Mouse (Mus musculus) adrenal gland, postnatal 4 days (tissue): ENCODE measurements at regions not wholly inside any gene's neighbourhood (a gene's known extent, or its start where the extent isn't known, plus 50 kb on each side); places are given as distances from the start of the nearest gene placed in this dataset.

Experiments
- DNase-seq, 2 experiments: peaks; one replicate each; pipeline ENCODE4 v3.0.0; 2021 to 2022; ENCODE audit warnings: low spot score in 2 of 2, mixed read lengths in 2 of 2

GRCm38 (mm10) chr15:51558215-51558614 lies 2326.5 kb upstream of the Gm7489 start:
- DNase-seq: no peak

DNA sequence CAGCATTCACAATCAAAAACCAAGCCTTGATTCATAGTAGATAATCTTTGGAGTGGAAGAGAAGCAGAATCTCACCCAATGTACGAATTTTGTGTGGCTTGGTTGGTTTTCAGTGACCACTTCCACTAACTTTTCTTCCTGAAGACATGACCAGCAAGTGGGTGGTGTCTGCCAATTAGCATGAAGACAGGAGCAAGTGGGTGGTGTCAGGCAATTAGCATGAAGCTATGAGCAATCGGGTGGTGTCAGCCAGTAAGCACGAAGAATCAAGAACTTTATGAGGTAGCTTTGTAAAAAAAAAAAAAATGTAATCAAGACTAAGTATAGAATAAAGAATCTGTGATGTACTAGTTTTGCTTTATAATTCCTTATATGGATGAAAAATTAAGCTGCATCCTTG lies 2319.2 kb upstream of the Gm7489 start:
- no peak for DNase-seq

- DNase-seq: no peak
Measured at GRCm38 (mm10) chr15:51570631-51571030, 2314.1 kb upstream of the Gm7489 start.

GRCm38 (mm10) chr15:51574538-51575105 lies 2310.1 kb upstream of the Gm7489 start:
- no peak for DNase-seq

- DNase-seq: no peak
Measured at GRCm38 (mm10) chr15:51583636-51584035, 2301.1 kb upstream of the Gm7489 start.

DNA sequence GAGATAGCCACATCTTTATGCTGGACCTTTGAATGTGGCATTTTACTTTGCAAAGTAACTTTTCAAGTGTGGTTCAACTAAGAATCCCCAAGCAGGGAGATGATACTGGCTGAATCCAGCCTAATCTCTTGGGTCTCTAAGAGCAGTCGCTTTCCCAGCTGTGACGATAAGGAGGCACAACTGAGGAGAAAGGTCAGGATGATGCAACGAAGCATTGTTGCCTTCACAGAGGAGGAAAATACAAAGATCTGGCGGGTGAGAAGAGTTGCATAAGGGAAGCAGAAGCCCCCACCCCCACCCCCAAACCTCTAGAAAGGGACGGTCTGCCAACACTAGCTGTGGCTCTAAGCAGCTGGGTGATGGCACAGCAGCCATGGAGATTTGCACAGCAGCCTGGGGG lies 2298.6 kb upstream of the Gm7489 start:
- no peak for DNase-seq

DNA sequence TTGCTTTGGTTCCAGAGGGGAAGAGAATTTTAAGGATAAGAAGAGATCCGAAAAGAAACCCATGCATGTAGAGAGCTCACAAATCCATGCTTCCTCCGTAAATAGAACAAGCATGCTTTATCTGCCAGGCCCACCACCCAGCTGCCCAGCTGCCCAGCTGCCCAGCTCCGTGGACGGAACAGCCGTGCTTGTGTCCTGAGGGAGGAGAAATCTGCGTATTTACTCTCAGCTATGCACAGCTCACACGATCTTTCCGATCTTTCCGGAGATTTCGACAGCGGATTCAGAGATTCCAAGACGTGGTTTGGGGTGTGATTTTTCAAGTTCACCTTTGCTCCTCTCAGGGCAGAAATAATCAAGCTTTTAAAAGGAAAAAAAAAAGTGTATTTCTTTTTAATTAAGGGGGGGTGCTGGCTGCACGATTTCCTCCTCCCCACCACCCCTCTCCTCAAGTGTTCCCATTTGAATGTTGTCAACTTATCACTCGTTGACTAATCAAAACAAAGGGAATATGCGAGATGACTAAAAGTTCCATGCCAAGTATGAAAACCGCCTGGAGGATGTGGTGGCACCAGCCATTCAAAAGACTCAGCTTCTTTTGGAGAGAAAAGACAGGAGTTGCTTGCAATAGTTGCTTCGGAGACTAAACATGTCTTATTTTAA lies 2293.2 kb upstream of the Gm7489 start:
- no peak for DNase-seq

- DNase-seq: no peak
Measured at GRCm38 (mm10) chr15:51592069-51592435, 2292.7 kb upstream of the Gm7489 start.

DNA sequence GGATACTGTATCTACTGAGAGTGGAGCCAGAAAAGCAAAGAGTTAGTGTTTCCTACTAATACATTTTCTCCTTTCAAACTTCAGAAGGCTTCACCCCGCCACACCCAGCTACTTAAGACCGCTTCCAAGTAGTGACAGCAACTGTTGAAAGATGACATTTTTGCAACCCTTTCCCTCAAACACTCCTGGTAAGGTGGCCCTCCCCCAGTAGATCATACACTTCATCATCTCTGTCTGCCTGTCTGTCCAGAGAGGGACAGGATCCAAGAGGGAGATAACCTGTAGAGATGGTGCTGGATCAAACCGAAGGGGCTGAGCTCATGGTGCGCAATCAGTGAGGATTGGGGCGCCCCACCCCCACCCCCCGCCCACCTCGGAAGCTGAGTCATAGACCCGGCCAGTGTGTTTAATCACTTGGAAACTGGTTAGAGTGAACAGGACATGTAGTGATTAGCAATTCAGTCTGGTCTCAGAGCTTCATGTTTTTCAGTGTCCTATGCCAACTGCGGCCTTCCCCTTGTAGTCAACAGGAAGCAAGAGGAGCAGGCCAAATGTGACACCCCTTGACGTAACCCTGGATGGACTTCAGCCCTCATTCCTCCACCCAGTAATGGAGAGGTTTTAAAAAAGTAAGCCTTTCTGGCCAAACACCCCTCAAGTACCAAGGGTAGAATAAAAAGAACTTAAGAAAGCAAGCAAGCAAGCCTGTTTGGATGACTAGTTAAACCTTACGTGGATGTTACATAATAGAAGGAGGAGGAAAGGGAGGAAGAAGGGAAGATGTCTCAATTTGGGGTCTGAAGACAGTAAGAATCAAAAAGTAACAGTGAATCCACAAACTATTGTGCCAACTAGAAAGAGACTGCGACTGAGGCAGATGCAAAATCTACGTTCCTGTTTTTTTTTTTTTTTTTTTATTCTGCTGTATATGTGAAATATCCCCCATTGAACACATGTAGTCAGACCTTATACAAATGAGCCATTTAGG lies 2291.9 kb upstream of the Gm7489 start:
- no peak for DNase-seq

DNA sequence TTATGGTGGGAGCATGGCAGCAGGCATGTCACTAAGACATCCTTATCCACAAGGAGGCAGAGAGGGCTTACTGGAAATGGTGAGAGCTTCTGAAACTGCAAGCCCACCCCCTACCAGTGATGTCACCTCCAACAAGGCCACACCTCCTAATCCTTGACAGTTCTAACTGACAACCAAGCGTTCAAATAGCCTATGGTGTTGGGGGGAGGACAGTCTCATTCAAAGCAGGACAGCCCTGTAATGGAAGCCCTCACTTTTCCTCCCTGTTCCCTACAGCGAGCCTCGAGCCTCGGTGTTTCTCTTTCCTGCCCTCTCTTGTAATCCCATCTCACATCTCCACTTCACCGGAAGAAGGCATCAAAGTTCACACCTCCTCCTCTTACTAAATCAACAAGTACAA lies 2290.6 kb upstream of the Gm7489 start:
- DNase-seq: no peak

- no peak for DNase-seq
Measured at GRCm38 (mm10) chr15:51595655-51596054, 2289.1 kb upstream of the Gm7489 start.

- DNase-seq: no peak
Measured at GRCm38 (mm10) chr15:51597841-51598240, 2286.9 kb upstream of the Gm7489 start.

GRCm38 (mm10) chr15:51601128-51601855 lies 2283.4 kb upstream of the Gm7489 start:
- DNase-seq: no peak

DNA sequence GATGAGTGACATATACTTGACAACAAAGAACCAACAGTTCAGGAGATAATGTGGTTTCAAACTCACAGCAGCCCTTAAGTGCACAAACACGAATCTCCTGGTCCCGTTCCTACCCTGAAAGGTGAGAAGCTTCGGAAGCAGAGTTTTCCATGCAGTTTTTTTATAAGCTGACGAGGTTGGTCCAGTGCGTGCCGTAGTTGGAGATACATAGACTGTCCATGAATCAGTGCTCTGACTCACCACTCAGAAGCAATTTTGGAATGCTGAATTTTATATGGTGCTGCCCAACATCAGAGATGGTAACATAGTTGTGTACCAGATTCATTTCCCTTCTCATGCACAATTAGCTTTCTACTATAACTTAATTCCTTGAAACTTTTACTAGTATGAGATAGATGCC lies 2263.3 kb upstream of the Gm7489 start:
- no peak for DNase-seq

GRCm38 (mm10) chr15:51627463-51627862 lies 2257.2 kb upstream of the Gm7489 start:
- no peak for DNase-seq

DNA sequence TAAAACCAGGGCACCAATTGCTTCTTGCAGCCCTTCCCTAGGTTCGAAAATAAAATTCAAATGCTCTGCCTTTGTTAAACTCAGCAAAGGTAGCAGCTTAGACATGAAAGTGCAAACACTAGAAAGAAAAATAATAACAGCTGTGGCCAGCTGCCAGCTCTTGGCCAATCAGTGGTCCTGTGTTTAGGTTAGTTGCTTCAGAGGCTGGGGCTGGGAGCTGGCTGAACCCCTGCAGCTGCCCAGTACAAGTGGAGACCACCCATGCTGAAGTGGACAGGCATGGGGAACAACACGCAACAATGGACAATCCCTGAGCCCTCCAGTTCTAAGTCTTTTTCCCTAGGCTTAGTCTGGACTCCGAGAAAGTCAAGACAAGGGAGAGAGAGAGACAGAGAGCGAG lies 2256.2 kb upstream of the Gm7489 start:
- no peak for DNase-seq

DNA sequence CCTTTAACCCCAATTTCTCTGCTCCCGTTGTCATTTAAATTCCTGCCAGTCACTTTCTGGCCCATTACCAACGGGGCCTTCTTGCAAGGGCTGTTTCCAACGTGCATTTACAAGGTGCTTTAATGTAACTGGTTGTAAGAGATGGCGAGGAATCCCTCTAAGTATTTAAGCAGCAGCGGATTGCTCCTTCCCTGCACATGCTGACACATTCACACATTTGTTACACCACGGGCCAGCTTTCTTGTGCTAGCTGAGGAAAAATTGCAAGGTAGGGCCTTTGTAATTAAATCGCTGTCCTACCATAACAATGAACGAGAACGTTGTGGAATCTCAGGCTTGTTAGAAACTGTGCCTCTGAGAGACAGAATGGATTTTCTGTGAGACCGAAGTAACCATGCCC lies 2252.8 kb upstream of the Gm7489 start:
- DNase-seq: no peak

- DNase-seq: no peak
Measured at GRCm38 (mm10) chr15:51633068-51633467, 2251.6 kb upstream of the Gm7489 start.

- no peak for DNase-seq
Measured at GRCm38 (mm10) chr15:51634726-51635125, 2250.0 kb upstream of the Gm7489 start.

DNA sequence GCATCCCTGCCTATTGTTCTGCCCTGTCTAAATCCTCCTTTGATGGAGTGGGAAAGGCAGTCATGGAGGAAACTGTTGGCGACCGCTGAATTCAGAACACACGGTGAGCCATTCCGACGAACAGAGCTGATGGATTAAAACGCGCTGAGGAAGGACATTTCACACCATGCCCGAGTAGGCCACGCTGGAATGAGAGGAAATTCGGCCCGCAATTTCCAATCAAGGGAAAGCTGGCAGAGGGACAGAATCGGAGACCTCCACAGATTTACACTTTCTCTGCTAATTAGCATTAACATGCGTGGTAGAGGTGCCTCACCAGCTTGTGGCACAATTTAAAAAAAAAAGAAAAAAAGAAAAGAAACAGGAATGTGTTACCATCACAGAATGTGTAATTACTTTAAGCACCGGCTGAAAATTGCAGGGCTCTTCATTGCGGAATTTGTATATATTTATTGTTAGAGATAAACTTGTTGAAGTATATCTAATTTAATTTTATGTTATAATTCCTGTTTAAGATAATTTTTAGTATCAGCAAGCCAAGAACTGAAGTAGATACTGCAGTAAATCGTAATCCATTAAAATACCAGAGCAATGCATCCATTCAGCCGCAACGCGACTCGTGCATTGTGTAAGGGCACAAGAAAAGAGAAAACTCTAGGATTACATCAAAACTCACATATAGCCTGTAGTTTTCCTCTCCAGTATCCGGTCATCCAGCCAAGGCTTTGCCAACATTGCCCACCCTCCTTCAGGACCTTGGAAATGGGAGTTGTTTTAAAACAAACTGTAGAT lies 2249.4 kb upstream of the Gm7489 start:
- DNase-seq: no peak

DNA sequence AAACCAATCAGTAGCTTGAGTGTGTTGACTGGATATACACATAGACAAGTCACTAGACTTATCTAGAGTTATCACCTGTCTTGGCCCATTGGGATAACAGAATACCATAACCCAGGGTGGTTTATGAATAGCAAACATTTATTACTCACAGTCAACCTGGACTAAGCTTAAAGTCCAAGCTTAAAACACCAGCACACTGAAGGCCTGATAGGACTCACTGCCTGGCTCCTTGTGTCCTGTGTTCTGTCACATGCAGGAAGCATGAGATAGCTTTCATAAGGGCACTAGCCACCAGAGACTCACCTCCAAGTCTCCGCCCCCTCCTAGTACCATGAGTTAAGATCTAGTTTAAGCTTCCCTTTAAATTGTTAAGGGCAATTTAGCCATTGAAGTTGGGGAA lies 2247.1 kb upstream of the Gm7489 start:
- no peak for DNase-seq
